Mouse (Mus musculus) intestine, embryonic 15.5 days (tissue): ENCODE measurements at regions not wholly inside any gene's neighbourhood (a gene's known extent, or its start where the extent isn't known, plus 50 kb on each side); places are given as distances from the start of the nearest gene placed in this dataset.

ENCODE experiments used
- ATAC-seq: fragments of 200-750 bp; cut with Nextera tagmentation; 2 replicates; pipeline ENCODE4 v1.8.0; 2017; ENCODE audit warnings: moderate TSS enrichment, moderate library complexity
- H3K27ac ChIP-seq: fragments of 300-500 bp; sonication (generic); 2 replicates; pipeline ENCODE4 v1.5.1; 2015; ENCODE audit warnings: mild to moderate bottlenecking, inconsistent platforms
- H3K27me3 ChIP-seq: fragments of 300-500 bp; sonication (generic); replicated peaks from 2 replicates; pipeline ENCODE4 v1.6.1; 2015; ENCODE audit warnings: inconsistent platforms
- H3K36me3 ChIP-seq: fragments of 300-500 bp; sonication (generic); 2 replicates; pipeline ENCODE4 v1.6.1; 2015; ENCODE audit warnings: inconsistent platforms
- H3K4me1 ChIP-seq: fragments of 300-500 bp; sonication (generic); replicated peaks from 2 replicates; pipeline ENCODE4 v1.6.1; 2015; ENCODE audit warnings: inconsistent platforms
- H3K4me2 ChIP-seq: fragments of 300-500 bp; sonication (generic); replicated peaks from 2 replicates; pipeline ENCODE4 v1.6.1; 2015; ENCODE audit warnings: mild to moderate bottlenecking, inconsistent platforms
- H3K4me3 ChIP-seq: fragments of 300-500 bp; sonication (generic); replicated peaks from 2 replicates; pipeline ENCODE4 v1.5.1; 2015; ENCODE audit warnings: inconsistent platforms
- H3K9ac ChIP-seq: fragments of 300-500 bp; sonication (generic); 2 replicates; pipeline ENCODE4 v1.6.1; 2015; ENCODE audit warnings: inconsistent platforms
- H3K9me3 ChIP-seq: fragments of 300-500 bp; sonication (generic); 2 replicates; pipeline ENCODE4 v1.6.1; 2016; ENCODE audit warnings: inconsistent platforms
- WGBS: fragments of 180-500 bp; shearing (Covaris S2); methylation state at CpG from one replicate; pipeline ENCODE4 v1.1.7; 2015; 5-methylcytosine and 5-hydroxymethylcytosine counted together

DNA sequence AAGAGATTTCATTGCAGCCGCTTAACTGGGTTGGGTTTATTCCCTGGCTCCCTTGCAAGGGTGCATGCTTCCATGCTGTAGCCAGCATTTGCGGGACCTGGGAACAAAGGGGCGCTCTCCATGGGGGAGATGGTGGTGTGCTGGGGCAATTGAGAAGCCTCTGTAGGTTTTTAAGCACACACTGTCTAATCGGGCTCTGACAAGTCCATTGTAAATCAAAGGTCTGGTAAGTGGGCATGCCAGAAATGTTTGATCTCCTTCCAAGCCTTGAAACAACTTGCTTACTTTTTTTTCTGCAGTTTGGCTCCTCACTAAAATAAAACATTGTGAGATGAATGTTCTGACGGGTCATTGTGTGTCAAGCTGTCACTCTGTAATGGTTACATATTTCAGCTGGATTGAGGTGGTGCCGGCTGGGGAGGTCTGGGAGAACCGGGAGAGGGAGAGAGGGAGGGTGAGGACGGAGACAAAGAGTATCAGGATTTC is 330.9 kb upstream of the Zfp507 start:
- Histone ChIP-seq H3K9ac (no peak overlapping the region), H3K4me2 (no peak overlapping the region), H3K27me3 (no peaks in the 10 kb centered on the region), H3K4me1 (peaks cover 5% of the 10 kb centered on the region), H3K9me3 (no peaks in the 10 kb centered on the region), H3K4me3 (no peak overlapping the region), H3K27ac (0 out of 2 replicates have a peak overlapping the region, but pooled peaks have one; percentile 48), H3K36me3 (no peaks in the 10 kb centered on the region)
- WGBS, result 5% methylated on average over 8 of the region's 8 CpGs
- peak; percentile 67 for ATAC-seq

DNA sequence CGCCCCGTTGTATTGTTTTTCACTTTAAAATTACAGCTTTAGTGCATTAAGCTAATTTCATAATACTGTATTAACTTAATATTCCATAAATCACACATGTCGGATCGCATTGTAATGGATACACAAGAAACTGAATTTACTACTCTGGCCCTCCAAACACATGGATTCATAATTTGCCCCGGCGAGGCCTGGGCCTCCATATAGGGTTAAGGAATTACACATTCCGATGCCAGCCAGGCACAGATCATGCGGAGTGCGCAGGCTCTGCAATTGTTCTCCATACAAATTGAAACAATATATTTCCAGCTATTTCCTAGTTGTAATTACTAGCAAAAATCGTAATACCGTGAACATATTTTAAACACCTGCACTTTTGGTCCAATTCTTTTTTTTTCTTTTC is 330.2 kb upstream of the Zfp507 start:
- Histone ChIP-seq H3K4me3 (no peak overlapping the region), H3K36me3 (no peaks in the 10 kb centered on the region), H3K9me3 (no peaks in the 10 kb centered on the region), H3K27me3 (no peaks in the 10 kb centered on the region), H3K4me2 (no peak overlapping the region), H3K27ac (no peak overlapping the region), H3K9ac (no peak overlapping the region), H3K4me1 (peaks cover 5% of the 10 kb centered on the region)
- no peak for ATAC-seq
- whole genome bisulfite sequencing, result 67% methylated on average over 11 of the region's 11 CpGs

DNA sequence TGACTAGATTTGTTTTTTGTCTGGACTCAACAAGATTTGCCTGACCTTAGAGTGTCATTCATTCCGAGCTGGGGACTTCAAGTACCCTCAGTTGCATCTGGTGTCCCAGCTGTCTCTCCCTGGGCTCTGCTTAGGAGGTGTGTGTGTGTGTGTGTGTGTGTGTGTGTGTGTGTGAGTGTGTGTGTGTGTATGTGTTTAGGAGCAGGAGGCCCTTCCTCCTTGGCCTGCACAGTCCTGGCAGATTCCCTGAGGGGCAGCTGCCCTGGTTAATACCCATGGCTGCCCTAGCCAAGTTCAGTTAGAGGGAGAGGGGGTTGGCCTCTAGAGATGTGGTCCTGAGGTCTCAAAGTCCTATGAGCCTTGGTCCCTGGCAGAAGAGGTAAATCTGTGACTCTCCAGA is 329.8 kb upstream of the Zfp507 start:
- ATAC-seq, result no peak
- Histone ChIP-seq H3K27me3 (no peaks in the 10 kb centered on the region), H3K9me3 (no peaks in the 10 kb centered on the region), H3K4me2 (no peak overlapping the region), H3K36me3 (no peaks in the 10 kb centered on the region), H3K9ac (no peak overlapping the region), H3K27ac (no peak overlapping the region), H3K4me1 (peaks cover 5% of the 10 kb centered on the region), H3K4me3 (no peak overlapping the region)
- 66% methylated on average over 1 of the region's 1 CpGs for WGBS

DNA sequence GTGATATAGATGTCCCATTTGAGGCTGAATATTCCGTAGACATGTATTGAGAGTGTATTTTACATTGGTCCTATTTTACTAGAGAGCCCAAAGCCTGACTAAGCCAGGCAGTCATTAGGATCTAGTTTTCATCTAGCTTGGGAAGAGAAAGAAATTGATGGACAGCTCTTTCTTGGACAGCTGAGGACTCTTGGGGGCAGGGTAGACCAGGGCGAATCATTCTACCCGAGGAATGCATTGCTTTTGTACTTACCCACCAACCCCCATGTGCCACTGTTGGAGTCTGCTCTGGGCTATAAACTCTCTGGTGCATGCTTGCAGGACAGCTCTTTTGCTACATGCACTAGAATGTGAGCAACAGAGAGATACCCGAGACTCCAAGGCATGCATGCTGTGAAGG is 294.3 kb upstream of the Zfp507 start:
- 0 out of 2 replicates have a peak, but pooled peaks cover 8% of the 10 kb centered on the region for H3K4me1 ChIP-seq
- ATAC-seq, result no peak
- H3K36me3 ChIP-seq, result no peaks in the 10 kb centered on the region
- H3K27ac ChIP-seq, result no peak overlapping the region
- no peaks in the 10 kb centered on the region for H3K27me3 ChIP-seq
- 94% methylated on average over 4 of the region's 4 CpGs for WGBS
- no peak overlapping the region for H3K4me3 ChIP-seq
- H3K4me2 ChIP-seq, result no peak overlapping the region
- H3K9ac ChIP-seq, result no peak overlapping the region
- no peaks in the 10 kb centered on the region for H3K9me3 ChIP-seq

DNA sequence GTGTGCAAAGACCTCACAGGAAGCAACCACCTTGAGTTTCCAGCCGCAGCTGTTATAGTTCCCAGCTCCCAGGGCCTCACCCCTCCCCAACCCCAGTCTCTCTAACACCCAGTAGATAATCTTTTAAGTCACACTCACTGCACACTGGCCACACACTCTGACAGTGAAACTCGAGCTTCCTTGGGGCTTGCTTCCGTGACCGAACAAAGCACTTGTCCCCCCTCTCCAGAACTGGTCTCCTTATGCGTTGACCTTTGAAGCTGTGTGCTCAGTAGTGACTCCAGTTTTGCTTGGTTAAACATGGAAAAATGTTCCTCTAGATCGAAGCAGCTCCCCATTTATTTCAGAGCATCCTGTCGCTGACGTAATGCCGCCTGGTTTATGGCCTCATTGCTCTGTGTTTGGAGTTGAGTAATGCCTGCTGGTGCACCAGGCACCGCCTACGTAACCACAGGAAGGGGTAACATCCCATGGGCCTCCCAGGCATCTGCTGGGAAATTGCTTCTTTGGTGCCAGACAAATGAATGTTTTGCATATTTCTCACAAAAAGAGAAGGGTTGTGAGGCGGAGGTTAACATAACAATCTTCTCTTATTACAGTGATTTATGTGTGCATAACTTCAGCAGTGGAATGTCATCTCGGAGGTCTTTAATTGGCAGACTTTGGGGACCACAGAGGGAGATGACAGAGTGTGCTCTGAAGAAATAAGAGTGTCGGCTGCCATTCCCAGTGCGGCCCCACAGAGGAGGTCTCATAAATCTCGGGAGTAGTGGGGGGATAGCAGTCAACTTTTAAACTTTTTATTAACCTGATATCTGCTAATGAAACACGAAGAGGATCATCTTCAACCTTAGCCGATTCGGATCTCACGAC is 292.7 kb upstream of the Zfp507 start:
- no peaks in the 10 kb centered on the region for H3K36me3 ChIP-seq
- no peak overlapping the region for H3K4me3 ChIP-seq
- H3K4me1 ChIP-seq, result 0 out of 2 replicates have a peak, but pooled peaks cover 9% of the 10 kb centered on the region
- no peak overlapping the region for H3K27ac ChIP-seq
- no peak overlapping the region for H3K9ac ChIP-seq
- no peaks in the 10 kb centered on the region for H3K9me3 ChIP-seq
- 41% methylated on average over 20 of the region's 20 CpGs for WGBS
- ATAC-seq, result peak; percentile 78
- H3K4me2 ChIP-seq, result no peak overlapping the region
- no peaks in the 10 kb centered on the region for H3K27me3 ChIP-seq

DNA sequence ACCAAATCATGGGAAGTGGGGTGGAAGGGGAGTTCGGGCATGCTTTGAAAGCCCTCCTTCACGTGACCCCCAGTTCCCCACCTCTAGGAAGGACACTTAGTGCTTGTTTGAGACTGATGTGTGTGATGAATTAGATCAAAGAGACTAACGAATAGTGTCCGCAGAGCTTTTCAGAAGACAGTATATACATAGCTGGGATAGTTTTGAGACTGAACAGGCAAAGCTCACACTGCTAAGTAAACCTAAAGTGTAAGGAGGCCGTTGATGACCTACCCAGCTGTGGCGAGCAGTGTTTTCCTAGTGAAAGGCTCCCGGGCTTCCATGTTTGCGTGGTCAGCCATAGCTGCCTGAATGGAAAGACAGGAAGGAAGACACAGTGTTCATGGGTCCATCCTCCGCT is 288.3 kb upstream of the Zfp507 start:
- 0 out of 2 replicates have a peak, but pooled peaks cover 12% of the 10 kb centered on the region for H3K4me1 ChIP-seq
- no peak for ATAC-seq
- H3K27me3 ChIP-seq, result no peaks in the 10 kb centered on the region
- H3K9ac ChIP-seq, result no peak overlapping the region
- no peak overlapping the region for H3K4me3 ChIP-seq
- no peaks in the 10 kb centered on the region for H3K9me3 ChIP-seq
- H3K27ac ChIP-seq, result no peak overlapping the region
- WGBS, result 49% methylated on average over 9 of the region's 9 CpGs
- H3K36me3 ChIP-seq, result no peaks in the 10 kb centered on the region
- H3K4me2 ChIP-seq, result no peak overlapping the region

DNA sequence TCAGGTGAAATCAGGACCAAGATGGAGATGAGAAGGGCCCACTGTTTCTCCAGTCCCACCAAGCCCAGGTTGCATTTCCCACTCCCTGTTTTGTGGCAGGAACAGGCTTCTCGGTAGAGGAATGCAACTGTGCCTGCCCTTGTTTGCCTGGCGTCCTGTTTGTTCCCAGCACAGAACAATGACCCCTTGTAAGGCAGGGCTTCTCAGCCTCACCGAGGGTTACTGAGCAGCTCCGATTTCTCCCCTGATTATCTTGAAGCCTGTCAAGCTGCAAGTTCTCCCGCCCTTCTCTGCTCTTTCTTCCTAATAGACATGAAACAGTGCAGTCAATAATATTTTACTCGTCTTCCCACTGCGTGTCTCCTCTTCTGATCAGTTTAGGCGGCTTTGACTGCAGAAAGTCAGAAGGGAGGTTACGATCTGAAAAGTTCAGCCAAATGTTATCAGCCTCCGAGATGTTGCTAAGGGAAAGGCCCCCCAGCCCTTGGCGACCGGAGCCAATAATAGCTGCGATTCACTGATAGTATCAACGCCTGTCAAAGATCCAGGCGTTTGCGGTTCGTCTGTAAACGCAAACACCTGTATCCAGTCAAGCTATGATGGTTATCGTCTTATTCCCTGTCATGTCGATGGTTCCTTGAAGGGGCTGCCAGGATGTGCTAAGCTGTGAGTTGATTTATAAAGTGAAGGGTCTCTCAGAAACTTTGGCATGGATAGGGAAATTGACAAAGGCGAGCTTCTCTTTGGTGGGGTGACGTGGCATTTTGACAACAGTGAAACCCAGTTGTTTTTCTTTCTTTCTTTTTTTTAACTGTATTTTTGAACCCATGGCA is 287.7 kb upstream of the Zfp507 start:
- 0 out of 2 replicates have a peak, but pooled peaks cover 9% of the 10 kb centered on the region for H3K4me1 ChIP-seq
- H3K4me2 ChIP-seq, result 0 out of 2 replicates have a peak overlapping the region, but pooled peaks have one; percentile 6
- no peaks in the 10 kb centered on the region for H3K27me3 ChIP-seq
- no peak overlapping the region for H3K4me3 ChIP-seq
- H3K9me3 ChIP-seq, result no peaks in the 10 kb centered on the region
- H3K36me3 ChIP-seq, result no peaks in the 10 kb centered on the region
- no peak overlapping the region for H3K9ac ChIP-seq
- no peak for ATAC-seq
- 14% methylated on average over 22 of the region's 22 CpGs for WGBS
- H3K27ac ChIP-seq, result no peak overlapping the region

DNA sequence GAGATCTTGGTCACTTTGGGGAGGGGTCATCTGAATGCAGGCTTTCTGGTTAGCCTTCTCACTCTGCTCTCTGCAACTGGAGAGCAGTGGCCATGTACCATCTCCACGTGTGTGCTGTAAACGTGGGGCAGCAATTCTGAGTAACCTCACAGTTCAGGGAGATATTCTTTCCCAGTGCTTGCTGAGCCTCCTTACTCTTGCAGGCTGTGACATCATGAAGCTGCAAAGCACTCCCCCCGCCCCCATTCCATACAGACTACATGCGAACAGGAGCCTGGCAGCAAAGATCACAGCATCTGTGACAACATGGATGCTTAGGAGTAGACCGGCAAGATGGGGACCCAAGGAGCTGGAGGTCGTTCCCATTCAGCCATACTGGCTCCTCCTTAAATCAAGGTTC is 284.8 kb upstream of the Zfp507 start:
- Histone ChIP-seq H3K9ac (no peak overlapping the region), H3K36me3 (no peaks in the 10 kb centered on the region), H3K27me3 (no peaks in the 10 kb centered on the region), H3K4me2 (no peak overlapping the region), H3K27ac (no peak overlapping the region), H3K4me3 (no peak overlapping the region), H3K9me3 (no peaks in the 10 kb centered on the region), H3K4me1 (0 out of 2 replicates have a peak, but pooled peaks cover 5% of the 10 kb centered on the region)
- no peak for ATAC-seq
- 88% methylated on average over 6 of the region's 6 CpGs for WGBS

DNA sequence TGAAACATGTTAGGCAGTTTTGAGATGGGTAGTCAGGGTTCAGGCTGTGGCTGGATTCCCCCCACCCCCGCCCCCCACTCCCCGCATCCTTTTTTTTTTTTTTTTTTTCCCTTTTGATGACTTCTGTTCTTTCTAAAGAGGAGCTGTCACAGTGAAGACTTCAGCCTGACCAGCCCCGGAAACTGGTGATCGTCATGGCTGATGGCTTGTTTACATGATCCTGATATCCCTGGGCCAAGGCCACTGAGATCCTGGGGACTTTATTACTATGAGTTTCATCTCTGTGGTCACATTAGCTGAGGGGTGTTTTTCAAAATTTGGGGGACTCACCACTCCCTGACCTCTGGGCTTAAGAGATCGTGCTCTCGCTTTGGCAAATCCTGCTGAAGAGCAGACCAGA is 275.9 kb upstream of the Zfp507 start:
- 37% methylated on average over 6 of the region's 6 CpGs for WGBS
- no peak overlapping the region for H3K27ac ChIP-seq
- no peak overlapping the region for H3K9ac ChIP-seq
- H3K27me3 ChIP-seq, result no peaks in the 10 kb centered on the region
- H3K4me3 ChIP-seq, result no peak overlapping the region
- no peak for ATAC-seq
- no peak overlapping the region for H3K4me2 ChIP-seq
- H3K9me3 ChIP-seq, result no peaks in the 10 kb centered on the region
- no peaks in the 10 kb centered on the region for H3K36me3 ChIP-seq
- peaks cover 7% of the 10 kb centered on the region; the same call in 1 of the 2 replicates for H3K4me1 ChIP-seq

DNA sequence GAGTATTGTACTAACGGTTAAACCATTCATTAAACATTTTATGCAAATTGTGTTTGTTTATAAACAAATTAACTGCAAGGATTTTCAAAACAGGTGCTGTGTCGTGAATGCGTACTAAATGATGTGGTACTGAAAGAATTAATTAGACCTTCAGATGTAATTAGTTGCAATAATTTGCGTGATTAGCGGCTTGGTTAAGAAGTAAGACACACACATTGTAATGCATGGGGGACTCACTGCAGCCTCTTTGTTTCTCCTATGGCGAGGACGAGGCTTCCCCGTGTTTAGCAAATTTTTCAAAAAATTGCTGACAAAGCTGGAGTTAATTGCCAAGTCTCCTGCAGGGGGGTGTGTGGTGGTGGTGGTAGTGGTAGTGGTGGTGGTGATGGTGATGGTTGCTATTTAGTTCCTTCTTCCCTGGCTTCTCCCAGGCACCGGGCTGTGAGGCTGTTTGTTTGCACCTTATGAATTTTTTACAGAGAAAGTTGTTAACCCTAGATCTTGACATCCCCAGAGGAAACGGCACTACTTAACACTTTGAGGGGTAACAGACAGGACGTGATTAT is 275.4 kb upstream of the Zfp507 start:
- Histone ChIP-seq H3K36me3 (no peaks in the 10 kb centered on the region), H3K4me2 (no peak overlapping the region), H3K9ac (no peak overlapping the region), H3K9me3 (no peaks in the 10 kb centered on the region), H3K27me3 (no peaks in the 10 kb centered on the region), H3K4me1 (peaks cover 7% of the 10 kb centered on the region; the same call in 1 of the 2 replicates), H3K4me3 (no peak overlapping the region), H3K27ac (no peak overlapping the region)
- whole genome bisulfite sequencing, result 62% methylated on average over 11 of the region's 11 CpGs
- ATAC-seq, result no peak

DNA sequence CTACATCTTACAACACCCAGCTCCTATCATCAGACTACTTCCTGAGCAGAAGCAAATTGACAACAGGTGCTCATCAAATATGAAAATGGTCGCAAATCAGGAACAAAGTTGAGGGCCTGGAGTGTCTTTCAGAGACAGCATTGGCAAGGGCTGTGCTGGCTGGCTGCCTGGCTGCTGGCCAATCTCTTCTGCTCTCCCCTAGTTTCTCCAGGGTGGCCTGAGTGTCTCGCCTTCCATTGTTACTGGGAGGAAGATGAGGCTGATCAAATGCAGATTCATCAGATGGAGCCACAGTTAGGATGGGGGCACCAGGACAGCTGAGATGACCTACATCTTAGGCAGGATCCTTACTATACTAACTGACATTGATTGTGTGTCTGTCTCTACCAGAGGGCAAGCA is 274.5 kb upstream of the Zfp507 start:
- Histone ChIP-seq H3K36me3 (no peaks in the 10 kb centered on the region), H3K4me2 (no peak overlapping the region), H3K9ac (no peak overlapping the region), H3K9me3 (no peaks in the 10 kb centered on the region), H3K27ac (no peak overlapping the region), H3K27me3 (no peaks in the 10 kb centered on the region), H3K4me1 (peaks cover 7% of the 10 kb centered on the region; the same call in 1 of the 2 replicates), H3K4me3 (no peak overlapping the region)
- ATAC-seq, result no peak
- 70% methylated on average over 2 of the region's 2 CpGs for WGBS

DNA sequence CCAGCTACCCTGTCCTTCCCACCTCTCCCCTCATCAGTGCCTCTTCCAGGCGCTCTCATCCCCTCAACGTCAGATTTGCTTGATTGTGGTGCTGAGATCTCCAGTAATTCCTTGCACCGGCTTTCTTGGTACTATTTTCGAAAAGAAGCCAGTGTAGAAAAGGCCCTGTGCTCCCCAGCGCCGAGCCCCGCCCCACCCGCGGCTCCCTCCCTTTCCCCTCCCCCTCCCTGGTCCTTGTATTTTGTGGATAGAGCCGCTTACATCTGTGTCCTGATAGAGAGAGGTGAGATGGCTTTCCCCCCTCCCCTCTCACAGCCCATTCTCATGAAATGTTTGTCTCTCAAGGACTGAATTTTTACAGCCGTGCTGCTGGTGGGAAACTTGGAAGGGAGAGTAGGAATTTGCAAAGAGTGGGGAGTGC is 273.2 kb upstream of the Zfp507 start:
- 4% methylated on average over 11 of the region's 11 CpGs for WGBS
- Histone ChIP-seq H3K27ac (peak overlapping the region; percentile 8), H3K4me2 (peak overlapping the region; percentile 22; the same call in 1 of the 2 replicates), H3K36me3 (no peaks in the 10 kb centered on the region), H3K9ac (no peak overlapping the region), H3K4me1 (peaks cover 7% of the 10 kb centered on the region; the same call in 1 of the 2 replicates), H3K4me3 (no peak overlapping the region), H3K9me3 (no peaks in the 10 kb centered on the region), H3K27me3 (no peaks in the 10 kb centered on the region)
- no peak for ATAC-seq
